8 mouse cellular contexts compared by ENCODE assay signal in genomic region chr10:79928030-79928694, GRCm38 (mm10). TPM values are rescaled to one million over a fixed set of nuclear protein-coding genes. Genes with fewer than 3 reads are reported as not detected.
A peak's percentile ranks its signal among the peaks of the same experiment; 100 is the strongest.
DNase-seq lines count a peak whose midpoint lies in the region; ATAC-seq lines count a peak whose summit lies in the region.

No protein-coding gene starts in this region.

- peaks cover 65% of the 10 kb centered on the region for H3K4me1 ChIP-seq in heart, embryonic 10.5 days
- peaks cover 39% of the 10 kb centered on the region for H3K4me1 ChIP-seq in forebrain, embryonic 15.5 days
- peaks cover 68% of the 10 kb centered on the region for H3K4me1 ChIP-seq in limb, embryonic 10.5 days

- H3K36me3 ChIP-seq in heart, embryonic 10.5 days = peaks cover 30% of the 10 kb centered on the region
- H3K36me3 ChIP-seq in forebrain, embryonic 15.5 days = peaks cover 5% of the 10 kb centered on the region; the same call in 1 of the 2 replicates
- peaks cover 35% of the 10 kb centered on the region for H3K36me3 ChIP-seq in limb, embryonic 10.5 days

- H3K4me2 ChIP-seq in forebrain, embryonic 15.5 days (replicated peaks) = peak overlapping the region; percentile 93

- H3K9ac ChIP-seq in forebrain, embryonic 15.5 days (replicated peaks) = peak overlapping the region; percentile 85

- peaks cover 11% of the 10 kb centered on the region for H3K27me3 ChIP-seq in heart, embryonic 10.5 days (ENCODE audit: insufficient read depth, poor library complexity, severe bottlenecking)
- peaks cover 6% of the 10 kb centered on the region for H3K27me3 ChIP-seq in forebrain, embryonic 15.5 days
- peaks cover 11% of the 10 kb centered on the region for H3K27me3 ChIP-seq in limb, embryonic 10.5 days (ENCODE audit: low read depth, poor library complexity, severe bottlenecking)

- ATAC-seq in forebrain, embryonic 15.5 days (replicated peaks) = no peak

- intact Hi-C loops in heart, postnatal 25 days (cut with DNase I) = no loop called here
- intact Hi-C loops in left cerebral cortex, postnatal 36 days (cut with DNase I) = no loop called here

- under 1% methylated on average over 29 of the region's 29 CpGs for WGBS in heart, embryonic 10.5 days
- WGBS in forebrain, embryonic 15.5 days = 2% methylated on average over 28 of the region's 29 CpGs
- under 1% methylated on average over 29 of the region's 29 CpGs for WGBS in limb, embryonic 10.5 days

- peak overlapping the region; percentile 99 for H3K4me3 ChIP-seq in heart, embryonic 10.5 days
- H3K4me3 ChIP-seq in forebrain, embryonic 15.5 days = peak overlapping the region; percentile 97
- peak overlapping the region; percentile 76 for H3K4me3 ChIP-seq in limb, embryonic 10.5 days

- H3K27ac ChIP-seq in heart, embryonic 10.5 days = peak overlapping the region; percentile 99
- peak overlapping the region; percentile 90 for H3K27ac ChIP-seq in forebrain, embryonic 15.5 days (replicated peaks)
- peak overlapping the region; percentile 95 for H3K27ac ChIP-seq in limb, embryonic 10.5 days

- DNase-seq in heart, embryonic 10.5 days (ENCODE audit: low spot score) = no peak
- DNase-seq in heart, postnatal 25 days (ENCODE audit: low spot score) = no peak
- peak; percentile 78 for DNase-seq in adrenal gland, adult 2 months
- DNase-seq in limb, embryonic 10.5 days (ENCODE audit: low spot score) = peak; percentile 79
- DNase-seq in mesoderm, embryonic 11.5 days (ENCODE audit: low read depth, low spot score) = peak; percentile 66
- peak; percentile 43 to 50 for DNase-seq in thymus, postnatal 36 days
- DNase-seq in left cerebral cortex, postnatal 36 days (ENCODE audit: low spot score in 2 of 2) = no peak

- no peaks in the 10 kb centered on the region for H3K9me3 ChIP-seq in heart, embryonic 10.5 days
- no peaks in the 10 kb centered on the region for H3K9me3 ChIP-seq in forebrain, embryonic 15.5 days
- H3K9me3 ChIP-seq in limb, embryonic 10.5 days (replicated peaks) = no peaks in the 10 kb centered on the region

RNA-seq across cellular contexts. Expression of gene Arid3a, which starts 1.3 kb away (rescaled TPM):
- polyA plus RNA-seq in heart, embryonic 10.5 days (2016; fragmentation: Nextera tagmentation; extraction: Ambion mirVana) = 12.5 and 16.4 TPM in 2 replicates
- total RNA-seq in heart, postnatal 25 days (2021) = 1 to 10 TPM; 1.9 to 2.0 TPM
- total RNA-seq in adrenal gland, adult 2 months (2021) = 1 to 10 TPM; 4.6 to 6.5 TPM
- polyA plus RNA-seq in adrenal gland, adult 2 months (2012; rRNA removed) = 5.9 and 9.1 TPM in 2 replicates
- 2.7 and 3.1 TPM in 2 replicates for polyA plus RNA-seq in forebrain, embryonic 15.5 days (2015; fragmentation: Nextera tagmentation; extraction: Ambion mirVana)
- 18.2 and 29.4 TPM in 2 replicates for polyA plus RNA-seq in limb, embryonic 10.5 days (2016; fragmentation: Nextera tagmentation; extraction: Ambion mirVana)
- total RNA-seq in left cerebral cortex, postnatal 36 days (2021) = 1 to 10 TPM; 6.3 to 6.5 TPM

RNA-seq across cellular contexts. Expression of gene R3hdm4, which starts 7.2 kb away (rescaled TPM):
- polyA plus RNA-seq in heart, embryonic 10.5 days (2016; fragmentation: Nextera tagmentation; extraction: Ambion mirVana) = 88.7 and 96.0 TPM in 2 replicates
- 10 to 100 TPM; 81.1 to 82.9 TPM for total RNA-seq in heart, postnatal 25 days (2021)
- total RNA-seq in adrenal gland, adult 2 months (2021) = 10 to 100 TPM; 87.8 to 93.5 TPM
- polyA plus RNA-seq in adrenal gland, adult 2 months (2012; rRNA removed) = 197 and 231 TPM in 2 replicates
- polyA plus RNA-seq in forebrain, embryonic 15.5 days (2015; fragmentation: Nextera tagmentation; extraction: Ambion mirVana) = 272 and 277 TPM in 2 replicates
- 116 and 143 TPM in 2 replicates for polyA plus RNA-seq in limb, embryonic 10.5 days (2016; fragmentation: Nextera tagmentation; extraction: Ambion mirVana)
- total RNA-seq in left cerebral cortex, postnatal 36 days (2021) = 100 to 1,000 TPM; 349 to 368 TPM

RNA-seq across cellular contexts. Expression of gene Kiss1r, which starts 11.4 kb away (rescaled TPM):
- 0.31 and 0.33 TPM in 2 replicates for polyA plus RNA-seq in heart, embryonic 10.5 days (2016; fragmentation: Nextera tagmentation; extraction: Ambion mirVana)
- total RNA-seq in heart, postnatal 25 days (2021) = under 1 TPM; 0.14 to 0.18 TPM
- 1 to 10 TPM; 1.4 TPM for total RNA-seq in adrenal gland, adult 2 months (2021)
- 11.8 and 15.1 TPM in 2 replicates for polyA plus RNA-seq in adrenal gland, adult 2 months (2012; rRNA removed)
- 2.2 and 2.7 TPM in 2 replicates for polyA plus RNA-seq in forebrain, embryonic 15.5 days (2015; fragmentation: Nextera tagmentation; extraction: Ambion mirVana)
- 0.31 and 0.49 TPM in 2 replicates for polyA plus RNA-seq in limb, embryonic 10.5 days (2016; fragmentation: Nextera tagmentation; extraction: Ambion mirVana)
- 1 to 10 TPM; 6.7 to 8.2 TPM for total RNA-seq in left cerebral cortex, postnatal 36 days (2021)

RNA-seq across cellular contexts. Expression of gene Gm26602, which starts 17.5 kb away (rescaled TPM):
- polyA plus RNA-seq in heart, embryonic 10.5 days (2016; fragmentation: Nextera tagmentation; extraction: Ambion mirVana) = 1.4 and 4.0 TPM in 2 replicates
- total RNA-seq in heart, postnatal 25 days (2021) = not detected
- not detected for total RNA-seq in adrenal gland, adult 2 months (2021)
- not detected in 2 replicates for polyA plus RNA-seq in adrenal gland, adult 2 months (2012; rRNA removed)
- 10.4 and 21.1 TPM in 2 replicates for polyA plus RNA-seq in forebrain, embryonic 15.5 days (2015; fragmentation: Nextera tagmentation; extraction: Ambion mirVana)
- not detected in 2 replicates for polyA plus RNA-seq in limb, embryonic 10.5 days (2016; fragmentation: Nextera tagmentation; extraction: Ambion mirVana)
- not detected for total RNA-seq in left cerebral cortex, postnatal 36 days (2021)

RNA-seq across cellular contexts. Expression of gene Med16, which starts 19.4 kb away (rescaled TPM):
- 51.9 and 54.4 TPM in 2 replicates for polyA plus RNA-seq in heart, embryonic 10.5 days (2016; fragmentation: Nextera tagmentation; extraction: Ambion mirVana)
- total RNA-seq in heart, postnatal 25 days (2021) = 10 to 100 TPM; 49.2 to 50.7 TPM
- total RNA-seq in adrenal gland, adult 2 months (2021) = 10 to 100 TPM; 38.4 to 43.0 TPM
- polyA plus RNA-seq in adrenal gland, adult 2 months (2012; rRNA removed) = 126 and 132 TPM in 2 replicates
- 53.2 and 56.6 TPM in 2 replicates for polyA plus RNA-seq in forebrain, embryonic 15.5 days (2015; fragmentation: Nextera tagmentation; extraction: Ambion mirVana)
- 63.6 and 67.1 TPM in 2 replicates for polyA plus RNA-seq in limb, embryonic 10.5 days (2016; fragmentation: Nextera tagmentation; extraction: Ambion mirVana)
- total RNA-seq in left cerebral cortex, postnatal 36 days (2021) = 10 to 100 TPM; 53.2 to 60.6 TPM

Comparison
In these comparisons a context has a peak if more than half of its experiments do, and no peak if none do; other contexts are left out.
1. DNase-seq: peak in adrenal gland, adult 2 months (single experiment), limb, embryonic 10.5 days (single experiment), mesoderm, embryonic 11.5 days (single experiment) and thymus, postnatal 36 days (2 of 2); none in heart, embryonic 10.5 days (single experiment), heart, postnatal 25 days (single experiment) and left cerebral cortex, postnatal 36 days (0 of 2).
2. Peak in every context shown above with its lines, with median percentiles within 50 percentile points of each other: H3K27ac ChIP-seq and H3K4me3 ChIP-seq.